Mouse (Mus musculus) spleen, adult 2 months (tissue): Measurements from ENCODE around the gene Clasrp. TPM values are rescaled to one million over a fixed set of nuclear protein-coding genes. Genes with fewer than 3 reads are reported as not detected.

Source experiments
- DNase-seq, 2 experiments: peaks; one replicate each; pipeline versions ENCODE4 v3.0.0 to v3.0.0-alpha.2; 2012 to 2021; ENCODE audit warnings: low spot score in 2 of 2, low read depth in 1 of 2
- H3K27ac ChIP-seq: fragments of 200-500 bp; 2 replicates; pipeline ENCODE4 v1.5.1; 2012; ENCODE audit warnings: low read length, inconsistent platforms; ENCODE audit not compliant: insufficient read depth
- H3K27me3 ChIP-seq: fragments of 200-500 bp; 2 replicates; pipeline ENCODE4 v1.6.1; 2012; ENCODE audit warnings: mild to moderate bottlenecking, moderate library complexity, low read length, inconsistent platforms; ENCODE audit not compliant: control insufficient read depth, insufficient read depth
- H3K36me3 ChIP-seq: fragments of 200-500 bp; 2 replicates; pipeline ENCODE4 v1.6.1; 2012; ENCODE audit warnings: mild to moderate bottlenecking, low read length, inconsistent platforms; ENCODE audit not compliant: control insufficient read depth, insufficient read depth
- H3K4me1 ChIP-seq: fragments of 200-500 bp; 2 replicates; pipeline ENCODE4 v1.6.1; 2011; ENCODE audit warnings: inconsistent platforms; ENCODE audit not compliant: control insufficient read depth, insufficient read depth, insufficient read length
- H3K4me3 ChIP-seq: fragments of 200-500 bp; 2 replicates; pipeline ENCODE4 v1.5.1; 2011; ENCODE audit warnings: mild to moderate bottlenecking, inconsistent platforms; ENCODE audit not compliant: insufficient read depth, insufficient read length; ENCODE audit errors: extremely low read depth
- CTCF ChIP-seq: fragments of 200-500 bp; IDR thresholded peaks from 2 replicates; pipeline ENCODE4 v1.5.1; 2011; ENCODE audit warnings: mild to moderate bottlenecking, inconsistent platforms; ENCODE audit not compliant: insufficient read depth, insufficient read length, insufficient replicate concordance; ENCODE audit errors: extremely low read depth
- POLR2A ChIP-seq: fragments of 200-500 bp; IDR thresholded peaks from 2 replicates; pipeline ENCODE4 v1.6.1; 2011; ENCODE audit warnings: low read depth, low read length, inconsistent platforms
- WGBS: fragments of 180-500 bp; shearing (Covaris S2); methylation state at CpG from one replicate; pipeline ENCODE4 v1.1.7; 2018; 5-methylcytosine and 5-hydroxymethylcytosine counted together
- polyA plus RNA-seq: library from polyadenylated mRNA; depleted of rRNA; stranded (reverse); fragments of >200 nt; gene quantifications from 2 replicates; pipeline ENCODE4 v1.2.3, GENCODE M21; 2012; rRNA removed

The Clasrp gene
- polyA plus RNA-seq, result 102 and 186 TPM in 2 replicates

DNA sequence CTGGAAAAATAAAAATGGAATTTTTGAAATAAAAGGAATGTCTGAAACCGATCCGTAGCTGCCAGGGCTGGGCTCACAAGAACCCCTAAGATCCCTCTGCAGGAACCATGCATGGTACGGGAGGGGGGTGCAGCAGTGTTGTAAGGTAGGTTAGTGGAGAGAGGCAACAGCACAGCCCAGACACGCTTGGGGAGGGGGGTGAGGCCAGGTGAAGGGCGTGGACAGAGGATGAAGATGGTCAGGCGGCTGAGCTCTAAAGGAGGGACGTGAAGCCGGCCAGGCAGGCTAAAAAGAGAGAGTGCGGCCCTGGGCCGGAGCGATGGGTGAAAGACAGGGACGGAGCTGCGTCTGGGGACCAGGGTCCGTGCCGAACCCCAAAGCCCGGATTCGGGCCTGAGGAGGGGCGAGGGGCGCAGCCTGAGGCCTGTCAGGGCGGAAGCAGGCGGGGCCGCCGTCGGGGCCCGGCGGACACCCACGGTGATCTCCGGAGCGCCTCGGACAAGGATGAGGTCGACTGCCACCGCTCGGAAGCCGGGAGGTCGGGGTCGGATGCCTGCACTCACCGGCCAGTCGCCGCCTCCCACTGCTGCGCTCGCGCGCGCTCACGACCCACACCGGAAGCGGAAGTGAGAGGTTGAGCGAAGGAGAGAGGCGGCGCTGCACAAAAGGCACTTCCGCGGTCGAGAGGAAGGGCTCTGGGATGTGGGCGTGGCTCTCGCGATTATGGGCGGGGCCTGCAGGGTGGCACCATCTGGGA, at the start of gene Clasrp:
Gene Clasrp (minus strand): TSS at position 638 of the 757 bp plus-strand sequence.
- Histone ChIP-seq H3K27ac (peak within 1 kb of the TSS; percentile 69), H3K4me1 (peaks cover 3% of the 10 kb centered on the region; the same call in 1 of the 2 replicates), H3K36me3 (peaks cover 15% of the 10 kb centered on the region), H3K27me3 (no peaks in the 10 kb centered on the region), H3K4me3 (peak within 1 kb of the TSS; percentile 80)
- peak; percentile 86 to 98 for DNase-seq
- WGBS, result under 1% methylated on average over 57 of the region's 57 CpGs
- TF ChIP-seq CTCF (no peak), POLR2A (peak; percentile 82)

DNA sequence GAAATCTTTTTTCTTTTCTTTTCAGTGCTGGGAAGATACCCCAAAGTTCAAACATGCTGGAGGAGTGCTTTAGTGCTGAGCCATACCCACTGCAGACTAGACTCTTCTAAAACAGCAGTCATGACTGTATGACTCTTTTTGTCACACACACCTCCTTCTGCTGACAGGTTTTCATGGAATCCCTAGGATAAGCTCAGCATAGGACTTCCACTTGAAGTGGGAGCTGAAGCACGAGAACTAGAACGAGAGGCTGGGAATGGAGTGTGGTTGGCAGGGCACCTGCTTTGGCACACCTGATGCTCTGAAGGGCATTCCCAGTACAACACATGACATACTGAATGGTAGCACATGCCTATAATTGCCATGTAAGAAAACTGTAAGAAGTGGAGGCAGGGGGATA, 48.3 kb upstream of the Clasrp start:
- DNase-seq, result no peak
- no peaks in the 10 kb centered on the region for H3K27me3 ChIP-seq
- TF ChIP-seq CTCF (no peak), POLR2A (no peak)
- WGBS, result 96% methylated on average over 2 of the region's 2 CpGs
- H3K27ac ChIP-seq, result no peak overlapping the region
- H3K36me3 ChIP-seq, result peaks cover 22% of the 10 kb centered on the region; the same call in 1 of the 2 replicates
- H3K4me3 ChIP-seq, result no peak overlapping the region
- no peaks in the 10 kb centered on the region for H3K4me1 ChIP-seq

DNA sequence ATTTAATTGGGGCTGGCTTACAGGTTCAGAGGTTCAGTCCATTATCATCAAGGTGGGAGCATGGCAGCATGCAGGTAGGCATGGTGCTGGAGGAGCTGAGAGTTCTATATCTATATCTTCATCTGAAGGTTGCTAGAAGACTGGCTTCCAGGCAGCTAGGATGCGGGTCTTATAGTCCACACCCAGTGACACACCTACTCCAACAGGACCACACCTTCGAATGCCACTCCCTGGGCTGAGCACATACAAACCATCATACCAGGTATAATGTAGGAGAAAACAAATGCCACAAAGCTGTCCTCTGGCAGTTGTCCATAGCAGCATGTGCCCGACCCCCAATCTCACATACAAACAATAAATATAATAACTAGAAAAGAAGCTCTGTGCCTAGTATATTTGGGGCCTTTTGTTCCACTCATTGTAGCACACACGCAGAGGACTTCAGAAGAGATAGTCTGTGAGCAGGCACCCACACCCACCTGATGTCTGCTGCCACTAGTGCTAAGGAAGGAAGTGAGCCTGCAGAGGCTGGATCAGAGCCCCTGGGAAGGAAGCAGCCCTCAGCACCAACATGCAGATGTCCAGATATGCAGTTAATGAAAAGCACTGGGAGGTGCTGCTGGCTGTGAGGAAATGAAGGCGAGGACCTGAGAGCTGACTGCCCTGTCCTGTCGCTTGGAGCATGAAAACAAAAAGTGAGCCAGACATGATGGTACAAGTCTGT, 46.9 kb upstream of the Clasrp start:
- Histone ChIP-seq H3K36me3 (peaks cover 26% of the 10 kb centered on the region), H3K27me3 (no peaks in the 10 kb centered on the region), H3K4me3 (no peak overlapping the region), H3K4me1 (no peaks in the 10 kb centered on the region), H3K27ac (no peak overlapping the region)
- no peak for DNase-seq
- 56% methylated on average over 6 of the region's 6 CpGs for WGBS
- no peak for TF ChIP-seq CTCF
- no peak for TF ChIP-seq POLR2A

DNA sequence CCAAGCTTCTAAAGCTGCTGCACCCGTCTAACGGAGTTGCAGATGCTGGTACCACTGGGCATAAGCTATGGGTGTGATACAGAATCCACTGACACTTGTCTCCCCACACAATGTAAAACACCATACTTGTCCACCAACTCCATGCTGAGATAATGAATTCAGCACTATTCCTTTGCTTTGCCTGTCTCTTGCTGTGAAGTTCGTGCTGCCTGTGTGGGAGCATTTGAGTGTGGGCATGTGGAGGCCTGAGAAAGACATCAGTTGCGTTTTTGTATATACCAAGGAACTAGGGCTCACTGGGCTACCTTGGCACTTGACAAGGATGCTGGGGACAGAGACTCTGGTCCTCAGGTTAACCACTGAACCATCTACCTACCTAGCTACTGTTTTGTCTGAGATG, 36.9 kb upstream of the Clasrp start:
- DNase-seq, result no peak
- TF ChIP-seq CTCF, result no peak
- no peak for TF ChIP-seq POLR2A
- H3K27me3 ChIP-seq, result no peaks in the 10 kb centered on the region
- H3K4me3 ChIP-seq, result no peak overlapping the region
- H3K36me3 ChIP-seq, result peaks cover 51% of the 10 kb centered on the region
- H3K27ac ChIP-seq, result no peak overlapping the region
- no peaks in the 10 kb centered on the region for H3K4me1 ChIP-seq
- WGBS, result 96% methylated on average over 4 of the region's 4 CpGs

DNA sequence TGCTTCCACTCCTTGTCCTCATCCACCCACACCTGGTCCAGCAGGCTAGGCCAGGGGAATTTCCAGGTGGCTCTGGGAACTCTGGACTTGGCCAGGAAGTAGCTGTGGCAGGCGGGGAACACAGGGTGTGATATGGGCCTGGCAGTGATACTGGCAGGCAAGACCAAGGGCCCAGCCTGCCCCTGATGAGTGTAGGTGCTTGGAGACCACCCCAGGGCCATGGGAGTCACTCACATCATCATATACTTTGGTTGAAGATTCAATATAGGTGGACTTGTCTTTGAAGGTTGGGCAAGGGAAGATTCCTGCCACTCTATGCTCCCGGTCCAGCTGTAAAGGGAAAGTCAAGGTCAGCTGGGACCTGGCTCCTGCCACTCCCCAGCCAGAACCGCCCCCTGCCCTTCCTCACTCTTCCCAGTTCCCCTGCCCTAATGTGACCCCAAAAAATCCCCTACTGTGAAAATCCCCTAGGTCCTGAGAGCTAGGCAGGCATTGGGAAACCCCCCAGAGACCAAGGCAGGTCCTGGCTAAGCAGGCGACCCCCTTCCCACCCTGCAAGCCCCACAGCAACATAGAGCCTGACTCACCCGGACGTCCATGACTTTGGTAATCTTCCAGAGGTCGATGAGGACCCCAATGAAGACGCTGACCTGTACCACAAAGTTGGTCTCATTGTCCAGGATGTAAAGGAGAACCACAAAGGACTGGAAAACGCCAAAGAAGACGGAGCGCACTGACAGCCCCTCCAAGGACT, 31.0 kb upstream of the Clasrp start:
- Histone ChIP-seq H3K4me3 (no peak overlapping the region), H3K36me3 (peaks cover 46% of the 10 kb centered on the region), H3K4me1 (no peaks in the 10 kb centered on the region), H3K27me3 (no peaks in the 10 kb centered on the region), H3K27ac (peak overlapping the region; percentile 56)
- no peak for TF ChIP-seq POLR2A
- no peak for TF ChIP-seq CTCF
- 83% methylated on average over 11 of the region's 11 CpGs for WGBS
- DNase-seq, result no peak

DNA sequence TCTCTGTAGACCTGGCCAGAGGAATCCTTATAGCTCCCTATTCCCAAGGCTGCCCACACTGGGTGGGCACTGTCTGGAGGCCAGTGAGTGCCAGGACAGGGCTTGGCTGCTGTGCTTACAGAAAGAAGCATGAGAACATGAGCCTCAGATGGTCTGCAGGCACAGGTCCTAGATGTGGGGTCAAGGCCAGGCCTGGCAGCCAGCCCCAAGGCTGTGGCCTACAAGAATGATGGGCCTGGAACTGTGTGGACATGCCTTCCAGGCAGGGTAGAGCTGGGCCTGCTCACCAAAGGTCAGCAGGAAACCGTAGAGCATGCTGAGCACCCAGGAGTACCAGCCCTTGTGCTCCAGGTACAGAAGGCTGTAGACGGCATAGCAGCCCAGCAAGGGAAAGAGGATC, 30.3 kb upstream of the Clasrp start:
- H3K4me3 ChIP-seq, result no peak overlapping the region
- no peak for TF ChIP-seq POLR2A
- H3K36me3 ChIP-seq, result peaks cover 46% of the 10 kb centered on the region

More for the DNA sequence above, 30.3 kb upstream of the Clasrp start:
- Histone ChIP-seq H3K27ac (peak overlapping the region; percentile 56), H3K27me3 (no peaks in the 10 kb centered on the region), H3K4me1 (no peaks in the 10 kb centered on the region; the same call in 1 of the 2 replicates)
- WGBS, result 88% methylated on average over 2 of the region's 2 CpGs
- no peak for DNase-seq
